Mouse (Mus musculus) midbrain, embryonic 11.5 days (tissue): ENCODE results near the gene Ilf2. TPM values are rescaled to one million over a fixed set of nuclear protein-coding genes. Genes with fewer than 3 reads are reported as not detected.

ENCODE experiments used
- ATAC-seq: fragments of 200-750 bp; cut with Nextera tagmentation; 2 replicates; pipeline ENCODE4 v1.8.0; 2017; ENCODE audit warnings: moderate TSS enrichment, moderate library complexity; ENCODE audit not compliant: low FRiP score
- DNase-seq: peaks from one replicate; pipeline ENCODE4 v3.0.0; 2015; ENCODE audit warnings: low spot score; ENCODE audit errors: missing footprints
- H3K27ac ChIP-seq: fragments of 300-500 bp; sonication (generic); 2 replicates; pipeline ENCODE4 v1.5.1; 2014; ENCODE audit warnings: low read depth, low read length
- H3K27me3 ChIP-seq: fragments of 300-500 bp; sonication (generic); 2 replicates; pipeline ENCODE4 v1.6.1; 2014; ENCODE audit warnings: mild to moderate bottlenecking, low read length, moderate library complexity, mixed read lengths; ENCODE audit not compliant: control insufficient read depth, insufficient read depth
- H3K36me3 ChIP-seq: fragments of 300-500 bp; sonication (generic); 2 replicates; pipeline ENCODE4 v1.6.1; 2014; ENCODE audit warnings: mild to moderate bottlenecking, low read length, moderate library complexity, mixed read lengths; ENCODE audit not compliant: control insufficient read depth, insufficient read depth
- H3K4me1 ChIP-seq: fragments of 300-500 bp; sonication (generic); 2 replicates; pipeline ENCODE4 v1.6.1; 2014; ENCODE audit warnings: low read length; ENCODE audit not compliant: control insufficient read depth, insufficient read depth
- H3K4me2 ChIP-seq: fragments of 300-500 bp; sonication (generic); 2 replicates; pipeline ENCODE4 v1.6.1; 2014; ENCODE audit warnings: mild to moderate bottlenecking, moderate library complexity
- H3K4me3 ChIP-seq: fragments of 300-500 bp; sonication (generic); 2 replicates; pipeline ENCODE4 v1.5.1; 2014; ENCODE audit warnings: low read depth, low read length
- H3K9ac ChIP-seq: fragments of 300-500 bp; sonication (generic); 2 replicates; pipeline ENCODE4 v1.6.1; 2014; ENCODE audit warnings: low read length
- H3K9me3 ChIP-seq: fragments of 300-500 bp; sonication (generic); 2 replicates; pipeline ENCODE4 v1.6.1; 2016; ENCODE audit warnings: low read length; ENCODE audit not compliant: control insufficient read depth
- WGBS: fragments of 180-500 bp; shearing (Covaris S2); extraction: QIAGEN DNeasy Blood & Tissue Kit; methylation state at CpG from one replicate; pipeline ENCODE4 v1.1.7; 2014; 5-methylcytosine and 5-hydroxymethylcytosine counted together
- polyA plus RNA-seq: library from polyadenylated mRNA; unstranded; fragments of >200 nt; fragmentation: Nextera tagmentation; extraction: Ambion mirVana; gene quantifications from 2 replicates; pipeline ENCODE4 v1.2.1, GENCODE M21; 2014

Gene Ilf2
- polyA plus RNA-seq, 1 experiment from 2014 or later: 338 TPM

DNA sequence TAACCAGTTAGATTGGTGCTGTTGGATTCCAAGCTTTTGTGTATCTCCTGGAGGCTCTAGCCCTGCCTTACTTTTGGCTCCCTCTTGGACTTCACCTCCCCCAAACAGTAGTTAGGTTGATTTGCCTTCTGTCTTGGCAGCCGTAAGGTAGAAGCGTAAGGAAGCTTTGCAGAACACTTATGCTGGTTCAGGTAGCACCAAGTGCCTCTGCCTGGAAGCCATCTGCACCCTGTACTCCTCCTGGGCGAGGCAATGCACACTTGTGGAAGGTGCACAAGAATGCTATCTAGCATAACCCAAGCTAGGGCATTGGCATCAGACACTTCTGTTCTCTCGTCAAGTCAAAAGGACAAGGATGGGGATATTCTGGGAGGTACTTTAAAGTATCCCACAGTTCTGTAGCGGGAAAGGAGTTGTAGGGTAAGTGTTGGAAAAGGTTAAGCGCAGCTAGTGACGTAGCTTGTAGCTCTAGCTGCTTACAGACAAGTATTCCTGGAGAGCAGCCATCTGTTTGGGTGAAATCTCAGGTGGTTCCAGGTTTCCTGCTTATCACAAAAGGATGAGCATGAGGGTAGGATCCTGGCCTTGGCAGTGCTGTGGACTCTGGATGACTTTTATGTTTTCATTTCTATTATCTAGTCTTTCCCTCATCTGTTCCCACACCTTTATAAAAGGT, 20.1 kb downstream of the Ilf2 start:
- ATAC-seq (no peak), DNase-seq (no peak)
- no peak overlapping the region for H3K9ac ChIP-seq
- no peak overlapping the region for H3K4me2 ChIP-seq
- H3K36me3 ChIP-seq: peaks cover 22% of the 10 kb centered on the region
- no peaks in the 10 kb centered on the region for H3K27me3 ChIP-seq
- 95% methylated on average over 7 of the region's 7 CpGs for WGBS
- no peaks in the 10 kb centered on the region for H3K4me1 ChIP-seq
- no peaks in the 10 kb centered on the region for H3K9me3 ChIP-seq
- H3K27ac ChIP-seq: no peak overlapping the region
- H3K4me3 ChIP-seq: no peak overlapping the region

- Histone ChIP-seq H3K9me3 (no peaks in the 10 kb centered on the region), H3K27ac (no peak overlapping the region), H3K4me2 (no peak overlapping the region), H3K4me1 (no peaks in the 10 kb centered on the region), H3K4me3 (no peak overlapping the region), H3K36me3 (peaks cover 33% of the 10 kb centered on the region), H3K27me3 (no peaks in the 10 kb centered on the region), H3K9ac (no peak overlapping the region)
- DNase-seq (no peak), ATAC-seq (no peak)
Measured at GRCm38 (mm10) chr3:90497597-90497996, 21.7 kb downstream of the Ilf2 start.

DNA sequence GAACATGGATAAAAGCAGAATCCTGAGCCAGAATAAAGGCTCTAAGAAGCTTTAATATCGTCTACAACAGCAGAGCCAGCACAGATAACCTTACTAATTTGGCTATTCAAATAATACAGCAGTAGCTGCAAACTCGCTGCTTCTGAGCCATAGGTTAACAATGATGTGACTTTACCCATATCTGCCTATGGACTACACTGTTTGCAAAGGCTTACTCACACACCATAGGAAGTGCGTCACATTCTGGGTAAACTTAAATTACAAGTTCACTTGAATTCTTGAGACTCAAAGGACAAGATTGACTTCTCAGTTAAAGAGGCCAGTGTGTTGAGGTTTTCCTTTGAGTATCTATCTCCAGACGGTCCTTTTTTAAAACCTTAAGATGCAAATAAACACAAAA, 27.5 kb downstream of the Ilf2 start:
- Histone ChIP-seq H3K4me3 (no peak overlapping the region), H3K4me1 (peaks cover 11% of the 10 kb centered on the region), H3K27ac (no peak overlapping the region), H3K4me2 (no peak overlapping the region), H3K9me3 (no peaks in the 10 kb centered on the region), H3K36me3 (peaks cover 45% of the 10 kb centered on the region), H3K9ac (no peak overlapping the region), H3K27me3 (no peaks in the 10 kb centered on the region)
- DNase-seq (no peak), ATAC-seq (no peak)
- 72% methylated on average over 4 of the region's 4 CpGs for WGBS

- H3K9ac ChIP-seq: no peak overlapping the region
- ATAC-seq (no peak), DNase-seq (no peak)
- H3K27me3 ChIP-seq: no peaks in the 10 kb centered on the region
- WGBS: 94% methylated on average over 5 of the region's 5 CpGs
- peaks cover 39% of the 10 kb centered on the region for H3K36me3 ChIP-seq
- H3K27ac ChIP-seq: no peak overlapping the region
- peaks cover 11% of the 10 kb centered on the region for H3K4me1 ChIP-seq
- no peak overlapping the region for H3K4me3 ChIP-seq
- no peaks in the 10 kb centered on the region for H3K9me3 ChIP-seq
- H3K4me2 ChIP-seq: no peak overlapping the region
Measured at GRCm38 (mm10) chr3:90505216-90505615, 29.3 kb downstream of the Ilf2 start.

GRCm38 (mm10) chr3:90506362-90506761, 30.4 kb downstream of the Ilf2 start:
- 94% methylated on average over 3 of the region's 3 CpGs for WGBS

DNA sequence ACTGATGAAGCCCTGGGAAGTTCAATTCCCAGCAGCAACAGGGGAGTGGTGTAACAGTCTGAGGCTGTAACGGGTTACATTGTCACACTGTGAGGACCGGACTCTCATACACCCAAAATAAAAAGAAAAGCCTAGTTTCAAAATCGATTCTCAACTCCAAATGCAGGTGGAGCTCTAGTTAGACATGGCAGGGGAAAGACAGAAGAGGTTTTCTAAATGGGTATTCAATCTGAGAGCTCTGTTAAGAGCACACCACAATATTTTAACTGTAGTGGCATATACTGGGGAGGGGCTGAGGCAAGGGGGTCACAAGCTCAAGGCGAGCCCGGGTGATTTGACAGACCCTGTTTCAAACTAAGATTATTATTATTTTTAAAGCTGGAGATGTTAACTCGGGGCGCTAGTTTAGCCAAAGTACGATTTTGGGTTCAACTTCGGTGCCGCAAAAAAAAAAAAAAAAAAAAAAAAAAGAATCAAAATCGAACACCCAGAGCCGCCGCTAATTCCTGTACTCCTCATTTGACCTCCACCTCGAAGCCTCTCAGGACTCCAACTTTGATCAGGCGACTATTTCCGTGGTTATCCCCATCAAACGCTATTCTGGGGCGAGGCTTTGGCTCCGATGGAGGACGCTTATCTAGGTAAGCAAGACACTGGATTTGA, 32.5 kb downstream of the Ilf2 start:
- no peak for ATAC-seq
- peak overlapping the region; percentile 99 for H3K9ac ChIP-seq
- H3K4me3 ChIP-seq: peak overlapping the region; percentile 96
- peaks cover 20% of the 10 kb centered on the region for H3K36me3 ChIP-seq
- no peaks in the 10 kb centered on the region for H3K9me3 ChIP-seq
- 5% methylated on average over 20 of the region's 20 CpGs for WGBS
- peaks cover 3% of the 10 kb centered on the region for H3K27me3 ChIP-seq
- peak; percentile 86 for DNase-seq
- H3K4me1 ChIP-seq: peaks cover 11% of the 10 kb centered on the region
- no peak overlapping the region for H3K27ac ChIP-seq
- peak overlapping the region; percentile 84 for H3K4me2 ChIP-seq

More at GRCm38 (mm10) chr3:90506362-90506761, 30.4 kb downstream of the Ilf2 start:
- no peaks in the 10 kb centered on the region for H3K27me3 ChIP-seq
- no peak overlapping the region for H3K4me3 ChIP-seq
- no peak overlapping the region for H3K9ac ChIP-seq
- H3K4me2 ChIP-seq: no peak overlapping the region
- no peak for ATAC-seq
- H3K9me3 ChIP-seq: no peaks in the 10 kb centered on the region
- peaks cover 36% of the 10 kb centered on the region for H3K36me3 ChIP-seq
- DNase-seq: peak; percentile 75
- H3K4me1 ChIP-seq: peaks cover 11% of the 10 kb centered on the region
- H3K27ac ChIP-seq: no peak overlapping the region

DNA sequence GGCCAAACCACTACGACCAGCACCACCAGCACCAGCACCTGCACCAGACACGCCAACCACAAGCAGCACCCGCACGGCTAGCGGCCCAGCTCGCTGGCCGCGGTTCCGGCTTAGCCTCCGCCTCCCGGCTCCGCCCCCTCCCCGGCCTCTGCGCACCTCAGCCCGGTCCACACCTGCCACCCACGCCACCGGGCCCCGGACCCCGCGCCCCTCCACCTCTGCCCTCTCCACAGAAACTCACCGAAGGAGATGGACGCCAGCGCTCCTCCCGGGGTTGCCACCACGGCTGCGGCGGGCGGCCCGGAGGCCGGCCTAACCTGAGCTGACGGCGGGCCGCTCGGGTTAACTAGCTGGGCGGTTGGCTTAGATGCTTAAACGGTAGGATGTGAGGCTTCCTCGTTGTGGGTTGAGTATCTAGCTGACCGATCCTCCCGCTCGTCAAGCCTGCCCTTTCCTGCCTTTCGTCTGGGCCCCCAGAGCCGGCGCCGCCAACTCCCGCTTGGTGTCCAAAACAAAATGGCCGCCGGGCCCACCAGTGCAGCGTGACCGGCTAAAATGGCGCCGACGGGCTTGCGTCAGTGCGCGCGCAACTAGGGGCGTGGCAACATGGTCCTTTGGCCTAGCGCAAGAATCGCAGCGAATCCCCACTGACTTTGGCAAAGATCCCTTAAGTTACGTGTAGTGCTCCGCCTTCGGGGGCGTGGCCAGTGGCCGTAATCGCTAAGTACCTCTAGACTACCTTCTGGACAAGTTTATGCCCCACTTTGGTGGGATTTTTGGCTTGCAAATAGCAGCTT, 33.2 kb downstream of the Ilf2 start, which contains the start of gene Chtop:
TSS of gene Chtop (minus strand) at position 549 of the 797 bp plus-strand sequence.
- peak within 1 kb of the TSS; percentile 85 for H3K27ac ChIP-seq
- ATAC-seq: peak; percentile 94

GRCm38 (mm10) chr3:90509747-90510123, 33.8 kb downstream of the Ilf2 start:
- Histone ChIP-seq H3K27ac (peak overlapping the region; percentile 20; the same call in 1 of the 2 replicates), H3K4me2 (peak overlapping the region; percentile 38), H3K9me3 (no peaks in the 10 kb centered on the region), H3K36me3 (peaks cover 14% of the 10 kb centered on the region), H3K4me3 (peak overlapping the region; percentile 96), H3K27me3 (peaks cover 6% of the 10 kb centered on the region), H3K4me1 (peaks cover 11% of the 10 kb centered on the region), H3K9ac (no peak overlapping the region)
- DNase-seq (no peak), ATAC-seq (peak; percentile 28)
- 9% methylated on average over 2 of the region's 2 CpGs for WGBS

More for the DNA sequence above, 33.2 kb downstream of the Ilf2 start, which contains the start of gene Chtop:
- peak; percentile 100 for DNase-seq
- H3K9ac ChIP-seq: peak within 1 kb of the TSS; percentile 99
- peaks cover 16% of the 10 kb centered on the region for H3K36me3 ChIP-seq
- peak within 1 kb of the TSS; percentile 96 for H3K4me3 ChIP-seq
- WGBS: under 1% methylated on average over 66 of the region's 66 CpGs
- peaks cover 11% of the 10 kb centered on the region for H3K4me1 ChIP-seq
- H3K27me3 ChIP-seq: peaks cover 6% of the 10 kb centered on the region
- H3K4me2 ChIP-seq: peak within 1 kb of the TSS; percentile 84
- no peaks in the 10 kb centered on the region for H3K9me3 ChIP-seq
